Mouse (Mus musculus) left cerebral cortex, adult 18-20 months (tissue): ENCODE measurements around the gene Mgme1. TPM values are rescaled to one million over a fixed set of nuclear protein-coding genes. Genes with fewer than 3 reads are reported as not detected.

Experiments used
- DNase-seq, 2 experiments: peaks; one replicate each; pipeline ENCODE4 v3.0.0; 2021 to 2022; ENCODE audit warnings: low spot score in 2 of 2, mixed read lengths in 1 of 2
- total RNA-seq, 2 experiments: library from RNA; stranded (reverse); gene quantifications; 2 replicates each; pipeline ENCODE4 v1.2.3; 2021

Mgme1 gene
- total RNA-seq, 2 experiments from 2014 or later, result 5.7 to 6.8 TPM

GRCm38 (mm10) chr2:144262837-144263236 is 7.6 kb upstream of the Mgme1 start:
- DNase-seq, result no peak

DNA sequence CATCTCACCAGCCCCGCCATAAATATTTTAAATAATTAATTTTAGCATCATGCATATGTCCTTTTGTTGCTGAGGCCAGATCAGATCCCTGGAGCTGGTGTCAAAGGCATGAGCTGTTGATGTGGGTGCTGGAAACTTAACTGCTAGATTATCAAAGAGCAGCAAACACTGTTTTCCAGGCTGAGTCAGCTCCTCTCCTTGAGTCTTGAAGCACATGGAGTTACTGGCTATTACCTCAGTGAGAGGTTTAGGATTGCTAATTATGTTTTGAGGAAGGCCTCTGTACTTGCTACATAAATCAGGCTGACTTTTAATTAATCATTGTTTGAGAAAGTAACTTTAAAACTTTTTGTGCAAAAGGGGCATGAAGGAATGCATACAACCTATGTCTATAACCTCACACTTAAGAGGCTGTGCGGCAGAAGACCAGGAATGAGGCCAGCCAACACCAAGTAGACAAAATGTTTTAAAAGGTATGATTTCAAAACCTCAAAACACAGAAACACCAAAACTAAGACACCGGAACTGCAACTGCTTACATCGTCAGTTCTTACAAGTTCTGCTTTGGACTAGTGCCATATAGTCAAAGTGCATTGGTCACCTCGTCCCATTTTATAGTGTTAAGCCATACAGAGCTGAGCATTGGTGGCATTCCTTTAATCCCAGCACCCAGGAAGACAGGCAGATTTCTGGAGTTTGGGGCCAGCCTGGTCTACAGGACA is 5.9 kb upstream of the Mgme1 start:
- no peak for DNase-seq

DNA sequence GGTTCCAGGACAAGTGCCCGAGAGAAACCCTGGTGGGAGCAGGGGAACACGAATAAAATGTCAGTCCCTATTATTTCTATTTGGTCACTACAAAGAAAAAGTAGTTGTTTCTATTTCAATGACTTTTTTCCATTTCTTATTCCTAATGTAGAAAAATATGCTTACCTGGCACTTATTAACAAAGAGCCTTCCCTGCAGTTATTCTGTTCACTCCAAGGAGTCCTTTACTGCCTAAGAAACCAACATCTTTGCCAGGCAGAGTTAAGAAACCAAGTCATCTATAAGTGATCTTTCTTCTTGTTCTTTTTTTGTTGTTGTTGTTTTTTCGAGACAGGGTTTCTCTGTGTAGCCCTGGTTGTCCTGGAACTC is 5.4 kb upstream of the Mgme1 start:
- no peak for DNase-seq

DNA sequence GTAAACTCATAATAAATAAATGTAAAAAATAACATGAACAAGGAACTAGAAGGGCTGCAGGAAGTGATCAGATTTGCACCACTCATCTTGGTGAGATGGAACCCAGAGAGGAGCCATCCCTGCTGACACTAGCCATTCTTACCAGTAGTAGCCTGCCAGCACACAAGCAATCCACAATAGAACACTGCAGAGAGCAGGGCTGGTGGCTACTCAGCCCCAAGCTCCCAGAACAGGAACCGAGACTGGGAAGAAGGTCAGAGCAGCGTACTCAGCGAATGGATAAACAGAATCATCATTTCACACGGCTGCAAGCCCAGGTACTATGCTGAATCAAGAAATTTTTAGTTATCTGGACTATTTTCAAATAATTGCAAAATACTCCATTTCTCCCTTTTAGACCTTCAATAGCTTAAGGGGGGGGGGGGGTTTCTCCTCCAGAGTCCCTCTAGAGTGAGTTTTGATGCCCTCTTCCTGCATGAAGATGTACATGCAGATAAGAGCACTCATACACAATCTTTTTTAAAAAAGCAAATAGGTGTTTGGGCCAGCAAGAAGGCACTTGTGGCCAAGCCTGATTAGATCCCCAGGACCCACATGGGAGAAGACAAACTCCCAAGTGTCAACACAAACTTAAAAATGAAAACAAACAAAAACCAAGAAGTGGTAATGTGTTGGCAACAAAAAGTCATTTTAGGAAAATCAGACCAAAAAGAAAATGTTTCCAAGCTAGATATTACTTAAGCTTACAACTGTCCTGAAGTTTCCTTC is 4.4 kb upstream of the Mgme1 start:
- DNase-seq, result no peak

DNA sequence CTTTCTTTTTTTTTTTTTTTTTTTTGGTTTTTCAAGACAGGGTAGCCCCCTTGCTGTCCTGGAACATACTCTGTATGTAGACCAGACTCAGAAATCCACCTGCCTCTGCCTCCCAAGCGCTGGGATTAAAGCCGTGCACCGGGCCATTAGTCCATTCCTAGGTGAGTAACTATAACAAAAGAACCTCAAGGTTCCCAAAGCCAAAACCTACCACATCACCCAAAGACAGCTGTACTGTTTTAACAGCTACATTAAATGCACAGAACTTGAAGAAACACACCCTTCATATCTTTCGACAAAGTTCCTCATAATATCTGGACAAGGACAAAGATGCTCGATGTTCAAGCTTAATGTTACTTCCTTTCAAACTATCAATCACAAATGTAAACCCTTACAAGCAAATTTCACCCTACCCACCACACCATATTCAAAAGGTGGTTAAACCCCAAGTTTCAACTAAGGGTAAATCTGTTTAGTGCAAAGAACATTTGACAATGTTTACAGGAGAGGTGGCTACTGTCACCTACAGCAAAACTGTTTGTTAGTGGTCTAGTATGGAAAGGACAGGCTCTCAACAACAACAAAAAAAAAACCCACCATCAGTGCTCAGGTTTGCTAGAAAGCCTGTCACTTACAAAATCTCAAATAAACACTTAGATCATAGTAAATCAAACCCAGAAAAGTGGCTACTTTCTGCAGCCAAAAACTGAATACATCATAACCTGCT is 3.3 kb upstream of the Mgme1 start:
- no peak for DNase-seq

DNA sequence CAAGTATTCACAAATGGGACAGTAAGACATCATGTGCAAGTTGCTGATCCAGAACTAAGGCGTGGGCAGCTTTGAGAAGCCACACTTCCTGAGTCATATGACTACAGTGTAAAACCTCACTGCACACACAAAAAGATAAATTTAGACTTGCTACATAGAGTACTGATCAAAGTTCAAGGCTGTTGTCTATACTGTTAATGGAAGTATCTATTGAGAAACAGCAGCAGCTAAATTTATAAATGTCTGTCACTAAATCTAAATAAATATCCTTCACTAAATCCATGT is 2.8 kb upstream of the Mgme1 start:
- no peak for DNase-seq

DNA sequence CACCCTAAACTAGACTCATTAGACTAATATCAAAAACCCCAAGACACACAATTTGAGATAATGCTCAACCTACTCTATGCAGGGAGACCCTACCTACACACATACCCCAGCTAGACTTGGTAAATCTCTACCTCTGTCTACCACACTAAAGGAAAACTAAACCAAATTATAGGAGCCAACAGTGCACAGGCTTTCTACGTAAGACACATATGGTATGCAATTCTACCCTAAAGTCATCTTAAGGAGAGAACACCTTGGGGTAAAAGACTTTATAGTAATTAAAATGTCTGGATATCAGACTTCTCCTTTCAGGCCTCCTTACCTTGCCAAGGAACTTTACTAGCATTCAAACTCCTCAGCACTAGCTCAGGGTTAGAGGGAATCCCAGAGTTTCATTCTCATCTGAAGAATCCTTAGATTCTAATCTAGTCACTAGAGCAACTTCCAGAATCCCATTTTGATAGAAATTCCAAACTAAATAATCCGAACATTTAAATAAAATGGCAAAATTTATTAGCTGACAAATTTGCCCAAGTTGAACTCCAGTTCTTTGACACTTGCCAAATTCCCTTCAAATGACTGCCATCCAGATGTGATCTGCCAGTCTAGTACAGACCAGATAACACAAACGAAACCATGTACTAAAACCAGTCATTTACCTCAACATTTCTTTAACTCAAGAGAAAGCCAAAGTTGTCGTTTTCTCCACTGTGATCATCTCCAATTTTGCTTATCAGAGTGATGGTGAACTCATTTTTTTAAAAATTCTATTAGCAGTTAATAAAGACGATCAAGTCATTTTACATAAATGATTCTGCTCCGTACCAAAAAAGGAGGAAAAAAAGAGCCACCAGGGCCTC is 1.8 kb upstream of the Mgme1 start:
- DNase-seq, result no peak

GRCm38 (mm10) chr2:144269306-144269650 is 1.2 kb upstream of the Mgme1 start:
- no peak for DNase-seq

DNA sequence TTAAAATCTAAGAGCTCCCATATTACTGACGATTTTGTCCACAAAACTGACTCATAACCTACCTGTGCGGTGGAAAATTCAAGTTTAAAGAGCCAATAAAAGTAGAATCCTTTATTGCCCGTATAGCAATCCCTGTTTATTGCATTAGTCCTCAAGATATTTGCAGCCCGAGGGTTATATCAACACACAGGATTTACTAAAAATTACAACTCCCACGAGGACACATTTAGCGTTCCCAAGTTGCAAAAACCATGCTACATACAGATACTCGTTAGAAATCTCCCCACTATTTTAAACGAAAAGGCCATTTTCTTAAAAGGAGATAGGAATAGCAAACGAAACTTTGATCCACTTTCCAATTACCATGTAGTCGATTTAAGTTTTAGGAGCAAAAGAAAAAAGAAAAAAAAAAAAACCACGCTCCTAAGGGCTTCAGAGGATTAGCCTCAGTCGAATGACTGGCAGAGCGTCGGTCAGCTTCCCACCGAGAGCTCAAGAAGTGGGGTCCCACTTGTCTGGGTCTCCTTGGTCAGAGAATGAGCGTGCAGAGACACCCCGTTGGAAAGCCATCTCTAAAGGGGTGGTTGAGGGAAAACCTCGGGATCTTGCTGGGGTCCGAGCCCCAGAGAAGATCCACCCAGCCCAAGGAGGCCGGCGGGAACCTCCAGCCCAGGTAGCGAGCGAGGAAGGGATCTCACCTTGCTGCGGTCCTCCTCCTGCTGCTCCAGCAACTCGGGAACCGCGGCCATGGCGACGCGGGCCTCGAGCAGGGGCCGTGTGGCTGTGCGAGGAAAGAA is 586 bp upstream of the Mgme1 start:
- no peak for DNase-seq

GRCm38 (mm10) chr2:144272088-144272487 is 1.6 kb downstream of the Mgme1 start:
- DNase-seq, result no peak

DNA sequence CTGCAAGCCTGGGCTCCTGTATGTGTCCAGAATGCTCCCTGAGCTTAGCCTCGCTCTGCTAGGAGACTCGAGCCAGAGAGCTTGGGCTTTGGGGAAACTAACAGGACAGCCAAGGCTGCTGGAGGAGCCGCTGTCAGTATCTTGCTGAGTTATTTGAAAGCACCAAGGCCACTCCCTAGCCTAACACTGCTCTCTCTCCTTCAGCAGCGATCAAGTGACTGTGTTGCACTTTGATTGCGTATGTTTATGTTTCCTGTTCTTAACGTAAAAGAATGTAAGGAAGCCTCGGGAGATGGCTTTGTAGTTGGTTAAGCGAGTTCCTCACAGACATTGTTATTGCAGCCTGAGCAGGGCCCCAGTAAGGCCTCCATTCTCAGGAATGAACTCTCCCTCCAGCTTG is 4.3 kb downstream of the Mgme1 start:
- DNase-seq, result no peak

DNA sequence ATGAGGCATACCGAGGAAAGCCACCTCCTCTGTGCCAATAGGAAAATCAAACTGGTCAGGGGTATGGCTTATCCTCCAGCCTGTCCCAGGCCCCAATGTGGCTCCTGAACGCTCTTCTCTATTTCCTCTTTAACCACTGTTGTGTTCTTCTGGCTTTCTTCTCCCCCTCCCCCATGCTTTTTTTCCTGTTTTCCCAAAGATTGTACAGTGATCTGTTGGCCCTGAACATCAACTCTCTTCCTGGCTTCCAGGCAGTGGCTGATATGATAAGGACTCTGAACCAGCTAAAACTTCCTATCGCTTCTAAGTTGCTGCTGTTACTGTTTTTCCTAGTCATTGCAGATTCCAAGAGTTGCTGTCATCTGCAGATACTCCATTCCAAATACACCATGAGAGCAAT is 6.4 kb downstream of the Mgme1 start:
- no peak for DNase-seq

DNA sequence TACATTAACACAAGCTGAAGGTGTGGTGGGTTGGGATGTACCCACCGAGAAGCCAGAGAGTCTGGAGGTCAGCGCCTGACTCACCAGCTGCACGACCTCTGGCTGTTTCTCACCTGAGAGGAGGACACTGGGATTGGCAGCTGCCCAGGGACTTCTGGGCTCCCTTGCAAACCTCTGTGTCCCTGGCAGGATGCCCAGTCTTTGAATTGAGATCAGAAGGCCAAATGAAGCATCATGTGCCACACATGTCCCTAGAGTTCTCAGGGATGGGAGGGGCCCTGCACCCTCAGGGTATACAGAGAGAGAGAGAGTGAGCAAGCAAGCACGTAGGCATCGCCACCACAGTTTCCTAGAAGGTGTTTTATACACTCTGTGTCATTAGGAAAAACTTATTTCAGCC is 9.3 kb downstream of the Mgme1 start:
- no peak for DNase-seq

DNA sequence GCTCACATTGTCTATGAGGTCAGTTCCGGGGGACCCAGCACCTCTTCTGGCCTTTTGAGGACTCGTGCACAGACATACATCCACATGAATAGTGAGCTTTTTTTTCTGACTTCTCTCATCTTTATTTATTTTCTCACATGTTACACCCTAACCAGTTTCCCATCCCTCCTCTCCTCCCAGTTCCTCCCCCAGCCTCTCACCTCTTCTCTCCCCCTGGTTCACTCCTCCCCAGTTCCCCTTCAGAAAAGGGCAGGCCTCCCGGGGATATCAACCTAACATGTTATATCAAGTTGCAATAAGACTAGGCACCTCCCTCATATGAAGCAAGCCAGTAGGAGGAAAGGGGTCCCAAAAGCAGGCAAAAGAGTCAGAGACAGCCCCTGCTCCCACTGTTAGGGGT is 10.1 kb downstream of the Mgme1 start:
- DNase-seq, result no peak

- no peak for DNase-seq
Measured at GRCm38 (mm10) chr2:144281417-144281816, 11.0 kb downstream of the Mgme1 start.

GRCm38 (mm10) chr2:144290321-144290720 is 19.9 kb downstream of the Mgme1 start:
- DNase-seq, result no peak

DNA sequence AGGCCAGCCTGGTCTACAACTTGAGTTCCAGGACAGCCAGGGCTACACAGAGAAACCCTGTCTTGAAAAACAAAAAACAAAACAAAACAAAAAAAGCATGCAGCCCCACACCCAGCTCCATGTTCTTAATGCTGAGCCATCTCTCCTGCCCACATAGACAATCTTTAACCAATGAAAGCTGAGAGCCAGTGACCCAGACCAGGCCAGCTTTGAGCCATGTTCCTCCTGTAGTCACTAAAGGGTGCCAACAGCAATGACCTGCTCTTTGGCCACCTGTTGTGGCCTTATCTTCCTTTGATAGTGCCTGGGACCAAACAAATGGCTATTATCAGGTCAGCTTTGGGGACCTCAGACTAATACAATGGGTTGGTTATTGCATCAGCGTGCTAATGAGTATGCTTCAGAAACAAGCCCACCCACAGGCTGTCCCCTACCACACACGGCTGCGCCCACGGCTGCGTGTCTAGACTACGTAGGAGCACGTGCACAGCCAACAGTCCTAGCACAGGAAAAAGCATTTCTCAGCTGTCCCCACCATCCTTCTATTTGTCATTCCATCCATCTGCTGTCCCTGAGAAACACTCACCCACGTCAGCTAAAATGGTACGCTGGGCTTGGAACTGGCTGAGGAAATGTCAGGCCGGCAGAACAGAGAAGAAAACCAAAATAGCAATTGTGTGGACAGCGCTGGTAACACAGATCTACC is 21.3 kb downstream of the Mgme1 start:
- DNase-seq, result peak; percentile 74 to 86

- DNase-seq, result no peak
Measured at GRCm38 (mm10) chr2:144295145-144295735, 24.8 kb downstream of the Mgme1 start.

DNA sequence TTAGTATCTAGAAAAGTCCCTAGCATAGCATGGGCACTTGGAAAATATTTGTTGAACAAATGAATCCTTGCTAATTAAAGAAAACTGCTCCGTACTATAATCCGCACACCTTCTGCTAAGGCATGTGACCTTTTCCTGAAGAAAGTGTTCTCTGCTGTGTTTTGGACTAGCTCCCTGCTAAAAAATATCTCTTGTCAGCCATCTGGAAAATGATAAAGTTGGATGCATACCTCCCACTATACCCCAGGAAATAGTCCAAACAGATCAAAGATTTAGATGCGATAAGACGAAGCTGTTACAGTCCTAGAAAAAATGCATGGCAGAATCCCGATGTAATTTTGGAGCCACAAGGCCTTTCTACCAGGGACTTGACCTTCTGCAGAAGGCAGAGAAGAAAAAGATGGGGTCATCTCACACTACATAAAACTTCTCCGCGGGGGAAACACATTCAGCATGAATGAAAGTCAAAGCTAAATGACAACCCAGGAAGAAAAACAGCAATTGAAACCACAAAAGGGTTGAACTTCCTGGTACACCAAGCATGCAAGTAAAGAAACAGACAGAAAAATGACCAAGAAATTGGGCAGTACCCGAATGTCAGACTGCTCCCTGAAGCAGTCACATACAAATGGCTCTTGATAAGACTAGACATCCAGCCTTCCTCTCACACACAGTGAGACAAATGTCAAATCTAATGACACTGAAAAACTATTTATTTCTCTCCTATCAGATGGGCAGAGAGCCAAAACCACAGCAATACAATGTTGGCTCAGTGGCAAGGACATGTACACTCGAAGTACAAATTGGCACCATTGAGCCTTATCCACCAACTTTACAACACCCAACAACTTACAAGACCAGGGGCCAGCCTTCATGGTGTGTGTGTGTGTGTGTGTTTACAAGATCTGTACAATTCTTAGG is 29.5 kb downstream of the Mgme1 start:
- no peak for DNase-seq
